Mouse (Mus musculus): ENCODE data around the gene Emilin2.

Emilin2 gene

GRCm38 (mm10) chr17:71234041-71234594 lies 77.7 kb downstream of the Emilin2 start:
- no peak for DNase-seq (ENCODE audit: low spot score in 2 of 2)

GRCm38 (mm10) chr17:71233210-71233609 lies 78.6 kb downstream of the Emilin2 start:
- DNase-seq (ENCODE audit: low spot score in 2 of 2): no peak

GRCm38 (mm10) chr17:71231998-71232397 lies 79.8 kb downstream of the Emilin2 start:
- DNase-seq (ENCODE audit: low spot score in 2 of 2): no peak

GRCm38 (mm10) chr17:71230108-71230709 lies 81.6 kb downstream of the Emilin2 start:
- DNase-seq (ENCODE audit: low spot score in 2 of 2): no peak

- DNase-seq (ENCODE audit: low spot score in 2 of 2): no peak
Measured at GRCm38 (mm10) chr17:71228651-71229050, 83.1 kb downstream of the Emilin2 start.

- DNase-seq (ENCODE audit: low spot score in 2 of 2): no peak
Measured at GRCm38 (mm10) chr17:71227128-71227895, 84.5 kb downstream of the Emilin2 start.

GRCm38 (mm10) chr17:71225091-71225490 lies 86.7 kb downstream of the Emilin2 start:
- peak; percentile 55 to 76 for DNase-seq (ENCODE audit: low spot score in 2 of 2)

GRCm38 (mm10) chr17:71224521-71224920 lies 87.3 kb downstream of the Emilin2 start:
- no peak for DNase-seq (ENCODE audit: low spot score in 2 of 2)

- no peak for DNase-seq (ENCODE audit: low spot score in 2 of 2)
Measured at GRCm38 (mm10) chr17:71223676-71224075, 88.1 kb downstream of the Emilin2 start.

GRCm38 (mm10) chr17:71221383-71221782 lies 90.4 kb downstream of the Emilin2 start:
- no peak for DNase-seq (ENCODE audit: low spot score in 2 of 2)

GRCm38 (mm10) chr17:71217111-71217685 lies 94.6 kb downstream of the Emilin2 start:
- no peak for DNase-seq (ENCODE audit: low spot score in 2 of 2)

GRCm38 (mm10) chr17:71216263-71216662 lies 95.5 kb downstream of the Emilin2 start:
- no peak for DNase-seq (ENCODE audit: low spot score in 2 of 2)

GRCm38 (mm10) chr17:71215241-71215839 lies 96.4 kb downstream of the Emilin2 start:
- no peak for DNase-seq (ENCODE audit: low spot score in 2 of 2)

- DNase-seq (ENCODE audit: low spot score in 2 of 2): peak; percentile 39 to 70
Measured at GRCm38 (mm10) chr17:71214514-71215240, 97.1 kb downstream of the Emilin2 start.

GRCm38 (mm10) chr17:71213666-71214065 lies 98.1 kb downstream of the Emilin2 start:
- DNase-seq (ENCODE audit: low spot score in 2 of 2): no peak

- DNase-seq (ENCODE audit: low spot score in 2 of 2): peak in 1 of 2 experiments; percentile 46
Measured at GRCm38 (mm10) chr17:71211962-71212646, 99.7 kb downstream of the Emilin2 start.

- no peak for DNase-seq (ENCODE audit: low spot score in 2 of 2)
Measured at GRCm38 (mm10) chr17:71209936-71210335, 101.8 kb downstream of the Emilin2 start.

GRCm38 (mm10) chr17:71208921-71209320 lies 102.9 kb downstream of the Emilin2 start:
- no peak for DNase-seq (ENCODE audit: low spot score in 2 of 2)

- DNase-seq (ENCODE audit: low spot score in 2 of 2): no peak
Measured at GRCm38 (mm10) chr17:71208376-71208775, 103.4 kb downstream of the Emilin2 start.

- no peak for DNase-seq (ENCODE audit: low spot score in 2 of 2)
Measured at GRCm38 (mm10) chr17:71207268-71207667, 104.5 kb downstream of the Emilin2 start.

Data from spleen, postnatal 4 days (tissue).